Mouse (Mus musculus): ENCODE data around the gene Cdk19. TPM values are rescaled to one million over a fixed set of nuclear protein-coding genes. Genes with fewer than 3 reads are reported as not detected.
"Not testable (repeated sequence)": the region's sequence is repeated elsewhere in the genome, so short reads cannot be mapped to it uniquely, and the experiment has no call there.

Gene Cdk19
- polyA plus RNA-seq, 1 experiment = 13.3 TPM

- no peaks in the 10 kb centered on the region for H3K4me1 ChIP-seq (ENCODE audit: control insufficient read depth, insufficient read depth, low read length)
- H3K27me3 ChIP-seq (ENCODE audit: control insufficient read depth, insufficient read depth, low read length) = no peaks in the 10 kb centered on the region
- no peaks in the 10 kb centered on the region for H3K36me3 ChIP-seq (ENCODE audit: control insufficient read depth, insufficient read depth, low read length)
- H3K4me3 ChIP-seq (ENCODE audit: control insufficient read depth, low read depth, low read length) = no peak overlapping the region
- no peak for TF ChIP-seq CTCF (IDR thresholded peaks at IDR 0.05; ENCODE audit: control insufficient read depth, insufficient read depth, insufficient replicate concordance, low read depth, low read length)
- TF ChIP-seq POLR2A (IDR thresholded peaks at IDR 0.05; ENCODE audit: control insufficient read depth, low read depth, low read length) = no peak
- H3K27ac ChIP-seq (ENCODE audit: control insufficient read depth, insufficient read depth, low read depth, low read length) = no peak overlapping the region
These were observed 171.9 kb downstream of the Cdk19 start for GRCm38 (mm10) chr10:40511221-40511677.

GRCm38 (mm10) chr10:40512185-40512584, 172.8 kb downstream of the Cdk19 start:
- TF ChIP-seq POLR2A (IDR thresholded peaks at IDR 0.05; ENCODE audit: control insufficient read depth, low read depth, low read length) (no peak), CTCF (IDR thresholded peaks at IDR 0.05; ENCODE audit: control insufficient read depth, insufficient read depth, insufficient replicate concordance, low read depth, low read length) (no peak)
- Histone ChIP-seq H3K4me1 (ENCODE audit: control insufficient read depth, insufficient read depth, low read length) (no peaks in the 10 kb centered on the region; the same call in 1 of the 2 replicates), H3K27me3 (ENCODE audit: control insufficient read depth, insufficient read depth, low read length) (no peaks in the 10 kb centered on the region), H3K27ac (ENCODE audit: control insufficient read depth, insufficient read depth, low read depth, low read length) (no peak overlapping the region), H3K36me3 (ENCODE audit: control insufficient read depth, insufficient read depth, low read length) (no peaks in the 10 kb centered on the region), H3K4me3 (ENCODE audit: control insufficient read depth, low read depth, low read length) (no peak overlapping the region)

GRCm38 (mm10) chr10:40512996-40513395, 173.6 kb downstream of the Cdk19 start:
- not testable (repeated sequence) for H3K27ac ChIP-seq (ENCODE audit: control insufficient read depth, insufficient read depth, low read depth, low read length); H3K27me3 ChIP-seq (ENCODE audit: control insufficient read depth, insufficient read depth, low read length); H3K36me3 ChIP-seq (ENCODE audit: control insufficient read depth, insufficient read depth, low read length); H3K4me3 ChIP-seq (ENCODE audit: control insufficient read depth, low read depth, low read length); H3K4me1 ChIP-seq (ENCODE audit: control insufficient read depth, insufficient read depth, low read length)

- Histone ChIP-seq H3K36me3 (ENCODE audit: control insufficient read depth, insufficient read depth, low read length) (no peaks in the 10 kb centered on the region), H3K27ac (ENCODE audit: control insufficient read depth, insufficient read depth, low read depth, low read length) (no peak overlapping the region), H3K4me1 (ENCODE audit: control insufficient read depth, insufficient read depth, low read length) (no peaks in the 10 kb centered on the region; the same call in 1 of the 2 replicates), H3K4me3 (ENCODE audit: control insufficient read depth, low read depth, low read length) (no peak overlapping the region), H3K27me3 (ENCODE audit: control insufficient read depth, insufficient read depth, low read length) (no peaks in the 10 kb centered on the region)
- TF ChIP-seq POLR2A (IDR thresholded peaks at IDR 0.05; ENCODE audit: control insufficient read depth, low read depth, low read length) (no peak), CTCF (IDR thresholded peaks at IDR 0.05; ENCODE audit: control insufficient read depth, insufficient read depth, insufficient replicate concordance, low read depth, low read length) (no peak)
These were observed 175.9 kb downstream of the Cdk19 start for GRCm38 (mm10) chr10:40515225-40515681.

GRCm38 (mm10) chr10:40516421-40516820, 177.1 kb downstream of the Cdk19 start:
- Histone ChIP-seq H3K4me3 (ENCODE audit: control insufficient read depth, low read depth, low read length) (no peak overlapping the region), H3K4me1 (ENCODE audit: control insufficient read depth, insufficient read depth, low read length) (no peaks in the 10 kb centered on the region; the same call in 1 of the 2 replicates), H3K36me3 (ENCODE audit: control insufficient read depth, insufficient read depth, low read length) (no peaks in the 10 kb centered on the region), H3K27me3 (ENCODE audit: control insufficient read depth, insufficient read depth, low read length) (no peaks in the 10 kb centered on the region), H3K27ac (ENCODE audit: control insufficient read depth, insufficient read depth, low read depth, low read length) (peak overlapping the region; percentile 27; the same call in 1 of the 2 replicates)
- no peak for TF ChIP-seq POLR2A (IDR thresholded peaks at IDR 0.05; ENCODE audit: control insufficient read depth, low read depth, low read length)

- Histone ChIP-seq H3K36me3 (ENCODE audit: control insufficient read depth, insufficient read depth, low read length) (no peaks in the 10 kb centered on the region), H3K27ac (ENCODE audit: control insufficient read depth, insufficient read depth, low read depth, low read length) (no peak overlapping the region), H3K27me3 (ENCODE audit: control insufficient read depth, insufficient read depth, low read length) (no peaks in the 10 kb centered on the region), H3K4me1 (ENCODE audit: control insufficient read depth, insufficient read depth, low read length) (no peaks in the 10 kb centered on the region; the same call in 1 of the 2 replicates), H3K4me3 (ENCODE audit: control insufficient read depth, low read depth, low read length) (no peak overlapping the region)
- no peak for TF ChIP-seq CTCF (IDR thresholded peaks at IDR 0.05; ENCODE audit: control insufficient read depth, insufficient read depth, insufficient replicate concordance, low read depth, low read length)
- TF ChIP-seq POLR2A (IDR thresholded peaks at IDR 0.05; ENCODE audit: control insufficient read depth, low read depth, low read length) = no peak
These were observed 180.2 kb downstream of the Cdk19 start for GRCm38 (mm10) chr10:40519586-40519985.

- no peaks in the 10 kb centered on the region for H3K4me1 ChIP-seq (ENCODE audit: control insufficient read depth, insufficient read depth, low read length)
- H3K36me3 ChIP-seq (ENCODE audit: control insufficient read depth, insufficient read depth, low read length) = no peaks in the 10 kb centered on the region
- TF ChIP-seq POLR2A (IDR thresholded peaks at IDR 0.05; ENCODE audit: control insufficient read depth, low read depth, low read length) (no peak), CTCF (IDR thresholded peaks at IDR 0.05; ENCODE audit: control insufficient read depth, insufficient read depth, insufficient replicate concordance, low read depth, low read length) (no peak)
- H3K27ac ChIP-seq (ENCODE audit: control insufficient read depth, insufficient read depth, low read depth, low read length) = no peak overlapping the region
- H3K27me3 ChIP-seq (ENCODE audit: control insufficient read depth, insufficient read depth, low read length) = no peaks in the 10 kb centered on the region
- H3K4me3 ChIP-seq (ENCODE audit: control insufficient read depth, low read depth, low read length) = no peak overlapping the region
These were observed 182.2 kb downstream of the Cdk19 start for GRCm38 (mm10) chr10:40521579-40521978.

Measured in testis, adult 2 months (tissue).